Mouse (Mus musculus) lung, adult 2 months (tissue): ENCODE measurements around the gene Kdelc2.

Experiments
- CTCF ChIP-seq: fragments of 200-500 bp; IDR thresholded peaks from 2 replicates; pipeline ENCODE4 v1.5.1; 2011; ENCODE audit warnings: mild to moderate bottlenecking, low read length, control low read depth; ENCODE audit not compliant: insufficient read depth
- POLR2A ChIP-seq: fragments of 200-500 bp; IDR thresholded peaks from 2 replicates; pipeline ENCODE4 v1.6.1; 2011; ENCODE audit warnings: low read depth, mild to moderate bottlenecking, control low read depth, low read length, borderline replicate concordance; ENCODE audit errors: extremely low read depth

- TF ChIP-seq POLR2A (no peak), CTCF (no peak)
These were observed 39.0 kb upstream of the Kdelc2 start for GRCm38 (mm10) chr9:53344646-53345432.
